Mouse (Mus musculus) hindbrain, postnatal 0 days (tissue): ENCODE measurements at regions not wholly inside any gene's neighbourhood (a gene's known extent, or its start where the extent isn't known, plus 50 kb on each side); places are given as distances from the start of the nearest gene placed in this dataset.
A peak's percentile ranks its signal among the peaks of the same experiment; 100 is the strongest.

Source experiments
- ATAC-seq: fragments of 200-750 bp; cut with Nextera tagmentation; 2 replicates; pipeline ENCODE4 v1.8.0; 2017; ENCODE audit warnings: mild to moderate bottlenecking, moderate TSS enrichment, moderate library complexity
- DNase-seq: peaks from one replicate; pipeline ENCODE4 v3.0.0-alpha.2; 2015; ENCODE audit warnings: low spot score
- H3K27ac ChIP-seq: fragments of 300-500 bp; sonication (generic); 2 replicates; pipeline ENCODE4 v1.5.1; 2014; ENCODE audit warnings: mild to moderate bottlenecking
- H3K27me3 ChIP-seq: fragments of 300-500 bp; sonication (generic); 2 replicates; pipeline ENCODE4 v1.6.1; 2014; ENCODE audit warnings: low read length, mixed read lengths; ENCODE audit not compliant: insufficient read depth
- H3K36me3 ChIP-seq: fragments of 300-500 bp; sonication (generic); 2 replicates; pipeline ENCODE4 v1.6.1; 2014; ENCODE audit warnings: low read length, mixed read lengths; ENCODE audit not compliant: insufficient read depth
- H3K4me1 ChIP-seq: fragments of 300-500 bp; sonication (generic); 2 replicates; pipeline ENCODE4 v1.6.1; 2014; ENCODE audit warnings: antibody characterized with exemption, low read length, mixed read lengths; ENCODE audit not compliant: insufficient read depth
- H3K4me2 ChIP-seq: fragments of 300-500 bp; sonication (generic); 2 replicates; pipeline ENCODE4 v1.6.1; 2014; ENCODE audit warnings: low read depth, mild to moderate bottlenecking, low read length, moderate library complexity, mixed read lengths
- H3K4me3 ChIP-seq: fragments of 300-500 bp; sonication (generic); 2 replicates; pipeline ENCODE4 v1.5.1; 2014; ENCODE audit warnings: low read length
- H3K9ac ChIP-seq: fragments of 300-500 bp; sonication (generic); replicated peaks from 2 replicates; pipeline ENCODE4 v1.6.1; 2014; ENCODE audit warnings: mild to moderate bottlenecking, low read length, moderate library complexity, mixed read lengths
- H3K9me3 ChIP-seq: fragments of 300-500 bp; sonication (generic); 2 replicates; pipeline ENCODE4 v1.6.1; 2016; ENCODE audit warnings: low read length, mixed read lengths
- CTCF ChIP-seq: IDR thresholded peaks from 2 replicates; pipeline ENCODE4 v1.5.1; 2016; ENCODE audit warnings: antibody characterized with exemption, control low read depth, low read depth
- WGBS: fragments of 180-500 bp; shearing (Covaris S2); extraction: QIAGEN DNeasy Blood & Tissue Kit; methylation state at CpG from one replicate; pipeline ENCODE4 v1.1.7; 2014; 5-methylcytosine and 5-hydroxymethylcytosine counted together

- 78% methylated on average over 2 of the region's 2 CpGs for WGBS
- Histone ChIP-seq H3K36me3 (no peaks in the 10 kb centered on the region), H3K27me3 (no peaks in the 10 kb centered on the region), H3K9ac (no peak overlapping the region), H3K9me3 (no peaks in the 10 kb centered on the region), H3K4me3 (no peak overlapping the region), H3K4me1 (no peaks in the 10 kb centered on the region), H3K4me2 (no peak overlapping the region), H3K27ac (no peak overlapping the region)
- no peak for DNase-seq
- ATAC-seq: no peak
- no peak for TF ChIP-seq CTCF
Observed at GRCm38 (mm10) chr10:48149875-48150274, 1638.7 kb downstream of the Grik2 start.

GRCm38 (mm10) chr10:48135708-48136107, 1652.9 kb downstream of the Grik2 start:
- DNase-seq (peak; percentile 1), ATAC-seq (no peak)
- WGBS: 39% methylated on average over 1 of the region's 1 CpGs

More at GRCm38 (mm10) chr10:48135708-48136107, 1652.9 kb downstream of the Grik2 start:
- Histone ChIP-seq H3K4me3 (no peak overlapping the region), H3K9me3 (no peaks in the 10 kb centered on the region), H3K36me3 (no peaks in the 10 kb centered on the region), H3K9ac (no peak overlapping the region), H3K4me1 (no peaks in the 10 kb centered on the region), H3K27ac (no peak overlapping the region), H3K27me3 (no peaks in the 10 kb centered on the region), H3K4me2 (no peak overlapping the region)
- no peak for TF ChIP-seq CTCF
